Mouse (Mus musculus) embryonic facial prominence, embryonic 14.5 days (tissue): ENCODE data around the gene Spata9. TPM values are rescaled to one million over a fixed set of nuclear protein-coding genes. Genes with fewer than 3 reads are reported as not detected.

Source experiments
- ATAC-seq: fragments of 200-750 bp; cut with Nextera tagmentation; 2 replicates; pipeline ENCODE4 v1.8.0; 2017; ENCODE audit warnings: low read depth, moderate number of reproducible peaks, moderate TSS enrichment
- DNase-seq: peaks from one replicate; pipeline ENCODE4 v3.0.0-alpha.2; 2015; ENCODE audit warnings: low spot score
- H3K27ac ChIP-seq: fragments of 300-500 bp; sonication (generic); replicated peaks from 2 replicates; pipeline ENCODE4 v1.5.1; 2014; ENCODE audit warnings: low read depth, mild to moderate bottlenecking, low read length, moderate library complexity
- H3K27me3 ChIP-seq: fragments of 300-500 bp; sonication (generic); replicated peaks from 2 replicates; pipeline ENCODE4 v1.6.1; 2014; ENCODE audit warnings: low read length; ENCODE audit not compliant: control insufficient read depth, insufficient read depth
- H3K36me3 ChIP-seq: fragments of 300-500 bp; sonication (generic); 2 replicates; pipeline ENCODE4 v1.6.1; 2014; ENCODE audit warnings: low read length, mixed read lengths; ENCODE audit not compliant: control insufficient read depth, insufficient read depth
- H3K4me1 ChIP-seq: fragments of 300-500 bp; sonication (generic); 2 replicates; pipeline ENCODE4 v1.6.1; 2014; ENCODE audit warnings: antibody characterized with exemption, low read length; ENCODE audit not compliant: control insufficient read depth, insufficient read depth
- H3K4me2 ChIP-seq: fragments of 300-500 bp; sonication (generic); 2 replicates; pipeline ENCODE4 v1.6.1; 2014; ENCODE audit warnings: low read depth, mild to moderate bottlenecking, low read length, moderate library complexity, mixed read lengths
- H3K4me3 ChIP-seq: fragments of 300-500 bp; sonication (generic); 2 replicates; pipeline ENCODE4 v1.5.1; 2014; ENCODE audit warnings: low read depth, mild to moderate bottlenecking, low read length
- H3K9ac ChIP-seq: fragments of 300-500 bp; sonication (generic); 2 replicates; pipeline ENCODE4 v1.6.1; 2014; ENCODE audit warnings: low read depth, mild to moderate bottlenecking, low read length, moderate library complexity, mixed read lengths
- H3K9me3 ChIP-seq: fragments of 300-500 bp; sonication (generic); 2 replicates; pipeline ENCODE4 v1.6.1; 2016; ENCODE audit warnings: low read length; ENCODE audit not compliant: control insufficient read depth
- WGBS: fragments of 180-500 bp; shearing (Covaris S2); extraction: QIAGEN DNeasy Blood & Tissue Kit; methylation state at CpG from one replicate; pipeline ENCODE4 v1.1.7; 2014; 5-methylcytosine and 5-hydroxymethylcytosine counted together
- polyA plus RNA-seq: library from polyadenylated mRNA; unstranded; fragments of >200 nt; fragmentation: Nextera tagmentation; extraction: Ambion mirVana; gene quantifications from 2 replicates; pipeline ENCODE4 v1.2.1, GENCODE M21; 2014

Gene Spata9
- polyA plus RNA-seq, 1 experiment from 2014 or later = 0.93 TPM

- no peaks in the 10 kb centered on the region for H3K9me3 ChIP-seq
- no peaks in the 10 kb centered on the region for H3K27me3 ChIP-seq
- no peak overlapping the region for H3K27ac ChIP-seq
- peaks cover 13% of the 10 kb centered on the region for H3K4me1 ChIP-seq
- H3K9ac ChIP-seq = 0 out of 2 replicates have a peak overlapping the region, but pooled peaks have one; percentile 30
- ATAC-seq (no peak), DNase-seq (no peak)
- peak overlapping the region; percentile 44 for H3K4me2 ChIP-seq
- 87% methylated on average over 5 of the region's 5 CpGs for WGBS
- H3K4me3 ChIP-seq = peak overlapping the region; percentile 13
- H3K36me3 ChIP-seq = peaks cover 22% of the 10 kb centered on the region
Observed at GRCm38 (mm10) chr13:75941518-75942295, 25.2 kb upstream of the Spata9 start.

- H3K4me3 ChIP-seq = peak overlapping the region; percentile 89
- no peaks in the 10 kb centered on the region for H3K27me3 ChIP-seq
- no peak for ATAC-seq
- H3K27ac ChIP-seq = peak overlapping the region; percentile 99
- peaks cover 13% of the 10 kb centered on the region for H3K4me1 ChIP-seq
- peak overlapping the region; percentile 60 for H3K4me2 ChIP-seq
- H3K36me3 ChIP-seq = peaks cover 18% of the 10 kb centered on the region
- DNase-seq = peak; percentile 40
- WGBS = under 1% methylated on average over 6 of the region's 6 CpGs
- no peaks in the 10 kb centered on the region for H3K9me3 ChIP-seq
- peak overlapping the region; percentile 98 for H3K9ac ChIP-seq
Observed at GRCm38 (mm10) chr13:75942731-75943130, 24.2 kb upstream of the Spata9 start.

GRCm38 (mm10) chr13:75943189-75944043 lies 23.5 kb upstream of the Spata9 start, which contains the start of gene Rhobtb3:
TSS of gene Rhobtb3 (minus strand) at chr13:75943925.
- Histone ChIP-seq H3K9ac (peak within 1 kb of the TSS; percentile 98), H3K4me2 (peak within 1 kb of the TSS; percentile 60), H3K4me3 (peak within 1 kb of the TSS; percentile 89), H3K27ac (peak within 1 kb of the TSS; percentile 99), H3K9me3 (no peaks in the 10 kb centered on the region), H3K4me1 (peaks cover 13% of the 10 kb centered on the region), H3K27me3 (no peaks in the 10 kb centered on the region), H3K36me3 (peaks cover 11% of the 10 kb centered on the region)
- WGBS = under 1% methylated on average over 22 of the region's 110 CpGs
- peak; percentile 93 for DNase-seq
- peak; percentile 91 for ATAC-seq

- under 1% methylated on average over 7 of the region's 7 CpGs for WGBS
- ATAC-seq (peak; percentile 24; the same call in 1 of the 2 replicates), DNase-seq (peak; percentile 67)
- Histone ChIP-seq H3K4me3 (peak overlapping the region; percentile 89), H3K9ac (peak overlapping the region; percentile 98), H3K27ac (peak overlapping the region; percentile 99), H3K36me3 (peaks cover 3% of the 10 kb centered on the region), H3K4me2 (peak overlapping the region; percentile 60), H3K9me3 (no peaks in the 10 kb centered on the region), H3K4me1 (peaks cover 13% of the 10 kb centered on the region), H3K27me3 (no peaks in the 10 kb centered on the region)
Observed at GRCm38 (mm10) chr13:75944044-75944820, 22.7 kb upstream of the Spata9 start.

GRCm38 (mm10) chr13:75950295-75950694 lies 16.7 kb upstream of the Spata9 start:
- no peaks in the 10 kb centered on the region for H3K27me3 ChIP-seq
- no peaks in the 10 kb centered on the region for H3K9me3 ChIP-seq
- no peak overlapping the region for H3K4me2 ChIP-seq
- ATAC-seq (peak; percentile 76), DNase-seq (peak; percentile 87)
- no peak overlapping the region for H3K4me3 ChIP-seq
- H3K36me3 ChIP-seq = no peaks in the 10 kb centered on the region
- WGBS = 14% methylated on average over 1 of the region's 1 CpGs
- no peaks in the 10 kb centered on the region for H3K4me1 ChIP-seq
- H3K9ac ChIP-seq = peak overlapping the region; percentile 5; the same call in 1 of the 2 replicates
- peak overlapping the region; percentile 21; the same call in 1 of the 2 replicates for H3K27ac ChIP-seq

- Histone ChIP-seq H3K4me2 (no peak overlapping the region), H3K36me3 (no peaks in the 10 kb centered on the region), H3K4me3 (no peak overlapping the region), H3K27me3 (no peaks in the 10 kb centered on the region), H3K27ac (no peak overlapping the region), H3K9me3 (no peaks in the 10 kb centered on the region), H3K4me1 (no peaks in the 10 kb centered on the region), H3K9ac (no peak overlapping the region)
- no peak for DNase-seq
- no peak for ATAC-seq
Observed at GRCm38 (mm10) chr13:75955357-75955992, 11.5 kb upstream of the Spata9 start.

- ATAC-seq (no peak), DNase-seq (no peak)
- H3K36me3 ChIP-seq = no peaks in the 10 kb centered on the region
- no peaks in the 10 kb centered on the region for H3K4me1 ChIP-seq
- 77% methylated on average over 2 of the region's 2 CpGs for WGBS
- no peak overlapping the region for H3K4me2 ChIP-seq
- H3K27me3 ChIP-seq = no peaks in the 10 kb centered on the region
- H3K9me3 ChIP-seq = no peaks in the 10 kb centered on the region
- H3K9ac ChIP-seq = no peak overlapping the region
- no peak overlapping the region for H3K27ac ChIP-seq
- no peak overlapping the region for H3K4me3 ChIP-seq
Observed at GRCm38 (mm10) chr13:75974481-75974880, 7.5 kb downstream of the Spata9 start.

- Histone ChIP-seq H3K36me3 (no peaks in the 10 kb centered on the region), H3K27ac (no peak overlapping the region), H3K4me3 (no peak overlapping the region), H3K4me1 (no peaks in the 10 kb centered on the region), H3K4me2 (no peak overlapping the region), H3K9ac (no peak overlapping the region), H3K9me3 (no peaks in the 10 kb centered on the region), H3K27me3 (no peaks in the 10 kb centered on the region)
- WGBS = 67% methylated on average over 1 of the region's 1 CpGs
- no peak for DNase-seq
- no peak for ATAC-seq
Observed at GRCm38 (mm10) chr13:75975629-75976028, 8.7 kb downstream of the Spata9 start.
